Mouse (Mus musculus) stomach, postnatal 0 days (tissue): ENCODE results near the gene Khdc1b. TPM values are rescaled to one million over a fixed set of nuclear protein-coding genes. Genes with fewer than 3 reads are reported as not detected.

Experiments used
- ATAC-seq: fragments of 200-750 bp; cut with Nextera tagmentation; 2 replicates; pipeline ENCODE4 v1.8.0; 2017; ENCODE audit not compliant: low FRiP score, low TSS enrichment
- DNase-seq: peaks from one replicate; pipeline ENCODE4 v3.0.0-alpha.2; 2016; ENCODE audit warnings: low spot score
- H3K27ac ChIP-seq: fragments of 300-500 bp; sonication (generic); replicated peaks from 2 replicates; pipeline ENCODE4 v1.5.1; 2014; ENCODE audit warnings: mild to moderate bottlenecking, control low read depth
- H3K27me3 ChIP-seq: fragments of 300-500 bp; sonication (generic); 2 replicates; pipeline ENCODE4 v1.6.1; 2014; ENCODE audit warnings: low read length; ENCODE audit not compliant: control insufficient read depth, insufficient read depth
- H3K36me3 ChIP-seq: fragments of 300-500 bp; sonication (generic); 2 replicates; pipeline ENCODE4 v1.6.1; 2014; ENCODE audit warnings: low read length, mixed read lengths; ENCODE audit not compliant: control insufficient read depth, insufficient read depth
- H3K4me1 ChIP-seq: fragments of 300-500 bp; sonication (generic); replicated peaks from 2 replicates; pipeline ENCODE4 v1.6.1; 2014; ENCODE audit warnings: antibody characterized with exemption; ENCODE audit not compliant: control insufficient read depth, insufficient read depth
- H3K4me2 ChIP-seq: fragments of 300-500 bp; sonication (generic); replicated peaks from 2 replicates; pipeline ENCODE4 v1.6.1; 2014; ENCODE audit warnings: low read depth, mild to moderate bottlenecking, control low read depth, moderate library complexity
- H3K4me3 ChIP-seq: fragments of 300-500 bp; sonication (generic); 2 replicates; pipeline ENCODE4 v1.5.1; 2014; ENCODE audit warnings: low read depth, low read length, control low read depth
- H3K9ac ChIP-seq: fragments of 300-500 bp; sonication (generic); 2 replicates; pipeline ENCODE4 v1.6.1; 2014; ENCODE audit warnings: mild to moderate bottlenecking, low read length, control low read depth, mixed read lengths
- H3K9me3 ChIP-seq: fragments of 300-500 bp; sonication (generic); 2 replicates; pipeline ENCODE4 v1.6.1; 2016; ENCODE audit warnings: low read length; ENCODE audit not compliant: control insufficient read depth
- CTCF ChIP-seq: IDR thresholded peaks from 2 replicates; pipeline ENCODE4 v1.5.1; 2016; ENCODE audit warnings: antibody characterized with exemption, low read depth, mild to moderate bottlenecking, moderate library complexity
- EP300 ChIP-seq: optimal IDR thresholded peaks from 2 replicates; pipeline ENCODE3; 2016; ENCODE audit warnings: antibody characterized with exemption
- WGBS: fragments of 180-500 bp; shearing (Covaris S2); extraction: QIAGEN DNeasy Blood & Tissue Kit; methylation state at CpG from one replicate; pipeline ENCODE4 v1.1.7; 2014; 5-methylcytosine and 5-hydroxymethylcytosine counted together
- polyA plus RNA-seq: library from polyadenylated mRNA; unstranded; fragments of >200 nt; fragmentation: Nextera tagmentation; extraction: Ambion mirVana; gene quantifications from 2 replicates; pipeline ENCODE4 v1.2.1, GENCODE M21; 2015

The Khdc1b gene
- polyA plus RNA-seq, 1 experiment from 2014 or later = 0.04 TPM

GRCm38 (mm10) chr1:21425654-21426053 lies 42.3 kb downstream of the Khdc1b start:
- Histone ChIP-seq H3K4me2 (no peak overlapping the region), H3K27me3 (no peaks in the 10 kb centered on the region), H3K9me3 (no peaks in the 10 kb centered on the region), H3K27ac (no peak overlapping the region), H3K36me3 (no peaks in the 10 kb centered on the region), H3K4me3 (no peak overlapping the region), H3K4me1 (no peaks in the 10 kb centered on the region), H3K9ac (no peak overlapping the region)
- ATAC-seq = no peak
- no peak for DNase-seq
- TF ChIP-seq EP300 = no peak
- TF ChIP-seq CTCF = no peak
- 85% methylated on average over 2 of the region's 2 CpGs for WGBS

GRCm38 (mm10) chr1:21428079-21428478 lies 44.7 kb downstream of the Khdc1b start:
- ATAC-seq (no peak), DNase-seq (no peak)
- 76% methylated on average over 4 of the region's 4 CpGs for WGBS
- Histone ChIP-seq H3K9ac (no peak overlapping the region), H3K9me3 (no peaks in the 10 kb centered on the region), H3K4me1 (no peaks in the 10 kb centered on the region), H3K27me3 (no peaks in the 10 kb centered on the region), H3K36me3 (no peaks in the 10 kb centered on the region), H3K4me3 (no peak overlapping the region), H3K27ac (no peak overlapping the region), H3K4me2 (no peak overlapping the region)
- TF ChIP-seq EP300 (no peak), CTCF (no peak)

GRCm38 (mm10) chr1:21431666-21432065 lies 48.3 kb downstream of the Khdc1b start:
- no peaks in the 10 kb centered on the region for H3K9me3 ChIP-seq

GRCm38 (mm10) chr1:21434853-21435252 lies 51.5 kb downstream of the Khdc1b start:
- Histone ChIP-seq H3K9ac (no peak overlapping the region), H3K4me2 (no peak overlapping the region), H3K27ac (no peak overlapping the region), H3K36me3 (no peaks in the 10 kb centered on the region), H3K4me1 (no peaks in the 10 kb centered on the region), H3K4me3 (no peak overlapping the region), H3K27me3 (no peaks in the 10 kb centered on the region), H3K9me3 (no peaks in the 10 kb centered on the region)
- 43% methylated on average over 3 of the region's 3 CpGs for WGBS
- ATAC-seq (no peak), DNase-seq (no peak)
- TF ChIP-seq CTCF (no peak), EP300 (no peak)

More at GRCm38 (mm10) chr1:21431666-21432065, 48.3 kb downstream of the Khdc1b start:
- Histone ChIP-seq H3K4me3 (no peak overlapping the region), H3K4me1 (no peaks in the 10 kb centered on the region), H3K27me3 (no peaks in the 10 kb centered on the region), H3K9ac (no peak overlapping the region), H3K4me2 (no peak overlapping the region), H3K36me3 (no peaks in the 10 kb centered on the region), H3K27ac (no peak overlapping the region)
- no peak for ATAC-seq
- 84% methylated on average over 3 of the region's 3 CpGs for WGBS
- TF ChIP-seq EP300 (no peak), CTCF (no peak)
- no peak for DNase-seq

Other genes with a start within 250 kb of the Khdc1b start
- 9.9 and 10.9 TPM in 2 replicates for gene Tmem14a, start 165.0 kb upstream of the Khdc1b start, polyA plus RNA-seq
- gene Gsta3, start 143.0 kb upstream of the Khdc1b start, polyA plus RNA-seq = 71.7 and 77.2 TPM in 2 replicates
- gene Khdc1a, start 33.9 kb upstream of the Khdc1b start, polyA plus RNA-seq = 0.05 and 0.12 TPM in 2 replicates
- not detected in 2 replicates for gene Khdc1c, start 15.2 kb upstream of the Khdc1b start, polyA plus RNA-seq